Mouse (Mus musculus): Measurements from ENCODE around the gene Tmem234. TPM values are rescaled to one million over a fixed set of nuclear protein-coding genes. Genes with fewer than 3 reads are reported as not detected.

Tmem234 gene
- polyA plus RNA-seq, 1 experiment from 2014 or later: 194 TPM

GRCm38 (mm10) chr4:129625029-129625370 is 24.5 kb downstream of the Tmem234 start:
- WGBS: 6% methylated on average over 6 of the region's 6 CpGs
- no peak for ATAC-seq (ENCODE audit: insufficient read depth, low FRiP score, low read depth)

GRCm38 (mm10) chr4:129625496-129625895 is 25.0 kb downstream of the Tmem234 start:
- no peaks in the 10 kb centered on the region for H3K9me3 ChIP-seq
- 38% methylated on average over 4 of the region's 4 CpGs for WGBS
- H3K27me3 ChIP-seq (replicated peaks): no peaks in the 10 kb centered on the region
- no peak overlapping the region for H3K9ac ChIP-seq
- peaks cover 33% of the 10 kb centered on the region for H3K36me3 ChIP-seq
- H3K4me1 ChIP-seq: peaks cover 30% of the 10 kb centered on the region
- ATAC-seq (ENCODE audit: insufficient read depth, low FRiP score, low read depth): no peak
- H3K4me3 ChIP-seq (replicated peaks): no peak overlapping the region
- H3K4me2 ChIP-seq: no peak overlapping the region; the same call in 1 of the 2 replicates
- H3K27ac ChIP-seq: peak overlapping the region; percentile 90; the same call in 1 of the 2 replicates

More at GRCm38 (mm10) chr4:129625029-129625370, 24.5 kb downstream of the Tmem234 start:
- no peaks in the 10 kb centered on the region for H3K27me3 ChIP-seq (replicated peaks)
- peaks cover 30% of the 10 kb centered on the region for H3K4me1 ChIP-seq
- peak overlapping the region; percentile 90 for H3K27ac ChIP-seq
- peaks cover 29% of the 10 kb centered on the region for H3K36me3 ChIP-seq
- peak overlapping the region; percentile 75 for H3K4me2 ChIP-seq
- peak overlapping the region; percentile 27; the same call in 1 of the 2 replicates for H3K9ac ChIP-seq
- no peaks in the 10 kb centered on the region for H3K9me3 ChIP-seq
- peak overlapping the region; percentile 66 for H3K4me3 ChIP-seq (replicated peaks)

GRCm38 (mm10) chr4:129626035-129626434 is 25.6 kb downstream of the Tmem234 start:
- Histone ChIP-seq H3K9ac (no peak overlapping the region), H3K9me3 (no peaks in the 10 kb centered on the region), H3K4me3 (replicated peaks) (no peak overlapping the region), H3K4me1 (peaks cover 31% of the 10 kb centered on the region), H3K4me2 (no peak overlapping the region), H3K27me3 (replicated peaks) (no peaks in the 10 kb centered on the region), H3K36me3 (peaks cover 38% of the 10 kb centered on the region), H3K27ac (no peak overlapping the region)
- 70% methylated on average over 6 of the region's 6 CpGs for WGBS
- ATAC-seq (ENCODE audit: insufficient read depth, low FRiP score, low read depth): no peak

GRCm38 (mm10) chr4:129630944-129631343 is 30.5 kb downstream of the Tmem234 start:
- no peak for ATAC-seq (ENCODE audit: insufficient read depth, low FRiP score, low read depth)
- Histone ChIP-seq H3K27ac (no peak overlapping the region), H3K27me3 (replicated peaks) (no peaks in the 10 kb centered on the region), H3K4me3 (replicated peaks) (no peak overlapping the region), H3K36me3 (peaks cover 76% of the 10 kb centered on the region), H3K9me3 (no peaks in the 10 kb centered on the region), H3K4me2 (no peak overlapping the region), H3K9ac (no peak overlapping the region), H3K4me1 (0 out of 2 replicates have a peak, but pooled peaks cover 3% of the 10 kb centered on the region)
- 78% methylated on average over 4 of the region's 4 CpGs for WGBS

GRCm38 (mm10) chr4:129631867-129632266 is 31.4 kb downstream of the Tmem234 start:
- no peak overlapping the region for H3K4me2 ChIP-seq
- WGBS: 90% methylated on average over 12 of the region's 12 CpGs
- H3K9me3 ChIP-seq: no peaks in the 10 kb centered on the region
- no peak overlapping the region for H3K9ac ChIP-seq
- peaks cover 81% of the 10 kb centered on the region for H3K36me3 ChIP-seq
- 0 out of 2 replicates have a peak, but pooled peaks cover 3% of the 10 kb centered on the region for H3K4me1 ChIP-seq
- no peak overlapping the region for H3K4me3 ChIP-seq (replicated peaks)
- no peak overlapping the region for H3K27ac ChIP-seq
- no peaks in the 10 kb centered on the region for H3K27me3 ChIP-seq (replicated peaks)
- no peak for ATAC-seq (ENCODE audit: insufficient read depth, low FRiP score, low read depth)

GRCm38 (mm10) chr4:129633852-129634251 is 33.4 kb downstream of the Tmem234 start:
- Histone ChIP-seq H3K36me3 (peaks cover 77% of the 10 kb centered on the region), H3K4me2 (no peak overlapping the region), H3K9me3 (no peaks in the 10 kb centered on the region), H3K4me1 (peaks cover 6% of the 10 kb centered on the region; the same call in 1 of the 2 replicates), H3K9ac (no peak overlapping the region), H3K4me3 (replicated peaks) (no peak overlapping the region), H3K27me3 (replicated peaks) (no peaks in the 10 kb centered on the region), H3K27ac (no peak overlapping the region)
- 84% methylated on average over 6 of the region's 6 CpGs for WGBS
- 0 out of 2 replicates have a peak, but pooled peaks have one; percentile 30 for ATAC-seq (ENCODE audit: insufficient read depth, low FRiP score, low read depth)

GRCm38 (mm10) chr4:129639221-129639620 is 38.8 kb downstream of the Tmem234 start:
- H3K27ac ChIP-seq: peak overlapping the region; percentile 97; the same call in 1 of the 2 replicates
- peaks cover 33% of the 10 kb centered on the region for H3K36me3 ChIP-seq

GRCm38 (mm10) chr4:129640101-129640637 is 39.7 kb downstream of the Tmem234 start:
- peak overlapping the region; percentile 97 for H3K27ac ChIP-seq
- H3K4me1 ChIP-seq: peaks cover 13% of the 10 kb centered on the region
- WGBS: 2% methylated on average over 17 of the region's 17 CpGs
- H3K4me3 ChIP-seq (replicated peaks): peak overlapping the region; percentile 70
- H3K9ac ChIP-seq: peak overlapping the region; percentile 53
- ATAC-seq (ENCODE audit: insufficient read depth, low FRiP score, low read depth): no peak
- no peaks in the 10 kb centered on the region for H3K27me3 ChIP-seq (replicated peaks)
- H3K9me3 ChIP-seq: no peaks in the 10 kb centered on the region
- peaks cover 25% of the 10 kb centered on the region for H3K36me3 ChIP-seq
- H3K4me2 ChIP-seq: peak overlapping the region; percentile 78

More at GRCm38 (mm10) chr4:129639221-129639620, 38.8 kb downstream of the Tmem234 start:
- Histone ChIP-seq H3K27me3 (replicated peaks) (no peaks in the 10 kb centered on the region), H3K9me3 (no peaks in the 10 kb centered on the region), H3K4me3 (replicated peaks) (peak overlapping the region; percentile 70), H3K4me1 (peaks cover 13% of the 10 kb centered on the region), H3K4me2 (peak overlapping the region; percentile 78), H3K9ac (no peak overlapping the region)
- no peak for ATAC-seq (ENCODE audit: insufficient read depth, low FRiP score, low read depth)
- WGBS: 85% methylated on average over 15 of the region's 15 CpGs

GRCm38 (mm10) chr4:129640638-129641467 is 40.4 kb downstream of the Tmem234 start, which contains the start of gene Txlna:
Txlna (minus strand) TSS chr4:129641065.
- H3K27ac ChIP-seq: peak within 1 kb of the TSS; percentile 97
- no peaks in the 10 kb centered on the region for H3K9me3 ChIP-seq
- peak; percentile 92 for ATAC-seq (ENCODE audit: insufficient read depth, low FRiP score, low read depth)
- WGBS: under 1% methylated on average over 60 of the region's 60 CpGs
- H3K36me3 ChIP-seq: peaks cover 26% of the 10 kb centered on the region
- peak within 1 kb of the TSS; percentile 70 for H3K4me3 ChIP-seq (replicated peaks)
- H3K4me2 ChIP-seq: peak within 1 kb of the TSS; percentile 78
- H3K4me1 ChIP-seq: peaks cover 13% of the 10 kb centered on the region
- H3K27me3 ChIP-seq (replicated peaks): no peaks in the 10 kb centered on the region
- peak within 1 kb of the TSS; percentile 53 for H3K9ac ChIP-seq

- ATAC-seq (ENCODE audit: insufficient read depth, low FRiP score, low read depth): no peak
- no peak overlapping the region for H3K9ac ChIP-seq
- no peaks in the 10 kb centered on the region for H3K27me3 ChIP-seq (replicated peaks)
- H3K4me3 ChIP-seq (replicated peaks): no peak overlapping the region
- 0 out of 2 replicates have a peak overlapping the region, but pooled peaks have one; percentile 2 for H3K27ac ChIP-seq
- WGBS: 42% methylated on average over 5 of the region's 5 CpGs
- peaks cover 23% of the 10 kb centered on the region for H3K36me3 ChIP-seq
- peak overlapping the region; percentile 78; the same call in 1 of the 2 replicates for H3K4me2 ChIP-seq
- H3K4me1 ChIP-seq: peaks cover 13% of the 10 kb centered on the region
- no peaks in the 10 kb centered on the region for H3K9me3 ChIP-seq
Measured at GRCm38 (mm10) chr4:129641756-129642155, 41.3 kb downstream of the Tmem234 start.

GRCm38 (mm10) chr4:129645204-129645603 is 44.7 kb downstream of the Tmem234 start:
- ATAC-seq (ENCODE audit: insufficient read depth, low FRiP score, low read depth): no peak
- H3K36me3 ChIP-seq: peaks cover 40% of the 10 kb centered on the region
- no peak overlapping the region for H3K4me2 ChIP-seq
- H3K9ac ChIP-seq: no peak overlapping the region
- H3K27ac ChIP-seq: no peak overlapping the region
- no peaks in the 10 kb centered on the region for H3K9me3 ChIP-seq
- H3K4me1 ChIP-seq: no peaks in the 10 kb centered on the region
- 85% methylated on average over 6 of the region's 6 CpGs for WGBS
- H3K27me3 ChIP-seq (replicated peaks): no peaks in the 10 kb centered on the region
- no peak overlapping the region for H3K4me3 ChIP-seq (replicated peaks)

- H3K36me3 ChIP-seq: peaks cover 55% of the 10 kb centered on the region
- no peaks in the 10 kb centered on the region for H3K4me1 ChIP-seq
- no peaks in the 10 kb centered on the region for H3K9me3 ChIP-seq
- H3K27ac ChIP-seq: no peak overlapping the region
- H3K4me3 ChIP-seq (replicated peaks): no peak overlapping the region
- H3K9ac ChIP-seq: no peak overlapping the region
- H3K27me3 ChIP-seq (replicated peaks): no peaks in the 10 kb centered on the region
- no peak overlapping the region for H3K4me2 ChIP-seq
- no peak for ATAC-seq (ENCODE audit: insufficient read depth, low FRiP score, low read depth)
- WGBS: 70% methylated on average over 1 of the region's 1 CpGs
Measured at GRCm38 (mm10) chr4:129648656-129649055, 48.2 kb downstream of the Tmem234 start.

All from stomach, embryonic 15.5 days (tissue).